Mouse (Mus musculus): ENCODE data around the gene Zbtb3. TPM values are rescaled to one million over a fixed set of nuclear protein-coding genes. Genes with fewer than 3 reads are reported as not detected.
A peak's percentile ranks its signal among the peaks of the same experiment; 100 is the strongest.
"Not testable (repeated sequence)": the region's sequence is repeated elsewhere in the genome, so short reads cannot be mapped to it uniquely, and the experiment has no call there.

Gene Zbtb3
- polyA plus RNA-seq, 1 experiment: 4.1 TPM

DNA sequence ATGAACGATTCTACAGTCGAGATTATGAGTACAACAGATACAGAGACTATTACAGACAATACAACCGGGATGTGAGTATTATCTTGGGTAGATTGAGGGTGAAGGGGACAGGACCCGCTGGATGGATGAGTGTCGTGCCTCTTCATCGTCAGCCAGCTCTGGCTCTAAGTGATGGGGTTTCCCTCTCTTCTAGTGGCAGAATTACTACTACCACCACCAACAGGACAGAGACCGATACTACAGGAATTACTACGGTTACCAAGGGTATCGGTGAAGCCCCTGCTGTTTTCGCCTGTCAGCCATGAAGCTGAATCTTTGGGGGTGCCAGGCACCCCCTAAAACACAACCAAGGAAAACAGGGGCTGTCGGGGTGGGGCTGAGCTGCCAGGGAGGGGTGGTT lies 28.9 kb downstream of the Zbtb3 start:
- no peak overlapping the region for H3K27ac ChIP-seq (ENCODE audit: insufficient read depth, low read length)
- no peak overlapping the region for H3K4me3 ChIP-seq (ENCODE audit: low read depth, low read length)
- H3K9me3 ChIP-seq (replicated peaks; ENCODE audit: control insufficient read depth, insufficient read depth, low read length, poor library complexity, severe bottlenecking): no peaks in the 10 kb centered on the region
- H3K27me3 ChIP-seq (ENCODE audit: control insufficient read depth, insufficient read depth, low read length, poor library complexity, severe bottlenecking): no peaks in the 10 kb centered on the region
- TF ChIP-seq POLR2A (IDR thresholded peaks at IDR 0.05; ENCODE audit: insufficient read depth, low read length) (no peak), CTCF (IDR thresholded peaks at IDR 0.05; ENCODE audit: low read depth, low read length) (no peak), EP300 (IDR thresholded peaks at IDR 0.05; ENCODE audit: insufficient read depth, low read depth, low read length) (no peak)
- H3K4me1 ChIP-seq (ENCODE audit: control insufficient read depth, insufficient read depth, low read length): no peaks in the 10 kb centered on the region
- H3K9ac ChIP-seq (ENCODE audit: low read depth, poor library complexity, severe bottlenecking): no peak overlapping the region
- H3K36me3 ChIP-seq (ENCODE audit: control insufficient read depth, insufficient read depth, low read length, poor library complexity, severe bottlenecking): peaks cover 79% of the 10 kb centered on the region

DNA sequence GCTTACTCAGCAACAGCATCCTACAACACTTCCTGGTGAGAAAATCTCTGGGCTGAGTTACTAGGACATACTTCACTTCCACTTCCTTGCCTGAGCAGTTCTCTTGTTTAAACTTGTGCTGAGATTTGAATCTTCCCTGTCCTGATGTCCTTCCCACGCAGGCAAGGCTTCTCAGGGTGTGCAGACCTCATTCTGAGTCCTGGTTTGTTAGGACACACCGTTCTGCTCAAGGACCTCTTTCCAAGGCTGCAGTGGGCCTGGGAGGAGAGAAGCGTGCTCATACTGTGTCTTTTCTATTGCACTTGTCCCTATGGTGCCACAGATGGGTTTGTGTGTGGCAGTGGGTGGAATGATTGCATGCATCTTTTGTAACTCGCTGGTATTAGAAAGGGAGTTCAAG lies 30.6 kb downstream of the Zbtb3 start:
- H3K9ac ChIP-seq (ENCODE audit: low read depth, poor library complexity, severe bottlenecking): no peak overlapping the region
- H3K4me1 ChIP-seq (ENCODE audit: control insufficient read depth, insufficient read depth, low read length): no peaks in the 10 kb centered on the region
- no peak overlapping the region for H3K27ac ChIP-seq (ENCODE audit: insufficient read depth, low read length)
- no peaks in the 10 kb centered on the region for H3K27me3 ChIP-seq (ENCODE audit: control insufficient read depth, insufficient read depth, low read length, poor library complexity, severe bottlenecking)
- H3K36me3 ChIP-seq (ENCODE audit: control insufficient read depth, insufficient read depth, low read length, poor library complexity, severe bottlenecking): peaks cover 63% of the 10 kb centered on the region
- no peak for TF ChIP-seq CTCF (IDR thresholded peaks at IDR 0.05; ENCODE audit: low read depth, low read length)
- TF ChIP-seq EP300 (IDR thresholded peaks at IDR 0.05; ENCODE audit: insufficient read depth, low read depth, low read length): no peak
- TF ChIP-seq POLR2A (IDR thresholded peaks at IDR 0.05; ENCODE audit: insufficient read depth, low read length): no peak
- no peak overlapping the region for H3K4me3 ChIP-seq (ENCODE audit: low read depth, low read length)
- H3K9me3 ChIP-seq (replicated peaks; ENCODE audit: control insufficient read depth, insufficient read depth, low read length, poor library complexity, severe bottlenecking): no peaks in the 10 kb centered on the region

- H3K4me1 ChIP-seq (ENCODE audit: control insufficient read depth, insufficient read depth, low read length); H3K9me3 ChIP-seq (replicated peaks; ENCODE audit: control insufficient read depth, insufficient read depth, low read length, poor library complexity, severe bottlenecking): not testable (repeated sequence)
- peak overlapping the region; percentile 96 for H3K27ac ChIP-seq (ENCODE audit: insufficient read depth, low read length)
Measured at GRCm38 (mm10) chr19:8836327-8836726, 34.0 kb downstream of the Zbtb3 start.

DNA sequence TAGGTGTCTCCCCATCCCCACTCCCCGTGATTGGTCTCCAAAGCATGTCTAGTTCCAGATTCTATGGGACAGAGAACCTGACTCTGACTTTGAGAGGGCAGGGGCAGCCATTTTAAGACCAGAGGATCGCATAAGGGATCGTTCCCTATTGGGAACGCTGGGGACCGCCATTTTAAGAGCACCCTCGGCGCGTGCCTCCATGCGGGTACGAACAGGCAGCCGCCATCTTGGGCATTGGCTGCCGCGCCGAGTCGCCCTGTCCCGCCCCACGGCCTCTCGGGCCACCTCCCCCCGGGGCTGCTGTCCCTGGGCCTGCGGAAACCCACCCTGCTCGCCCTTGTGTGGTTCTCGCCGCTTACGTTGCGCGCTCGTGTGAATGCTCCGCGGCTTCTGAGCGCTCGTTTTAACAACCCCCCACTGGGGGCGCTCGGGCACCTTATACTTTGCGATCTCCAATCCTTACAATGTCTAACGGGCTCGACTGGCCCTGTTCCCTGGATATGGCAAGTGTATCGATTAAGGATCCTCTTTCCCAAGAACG lies 35.0 kb downstream of the Zbtb3 start, which contains the start of gene Bscl2:
Gene Bscl2, plus strand, starts transcription at position 217 of the 541 bp plus-strand sequence.
- peak within 1 kb of the TSS; percentile 82 for H3K4me3 ChIP-seq (ENCODE audit: low read depth, low read length)
- H3K36me3 ChIP-seq (ENCODE audit: control insufficient read depth, insufficient read depth, low read length, poor library complexity, severe bottlenecking): peaks cover 22% of the 10 kb centered on the region
- no peaks in the 10 kb centered on the region for H3K9me3 ChIP-seq (replicated peaks; ENCODE audit: control insufficient read depth, insufficient read depth, low read length, poor library complexity, severe bottlenecking)
- H3K27ac ChIP-seq (ENCODE audit: insufficient read depth, low read length): peak within 1 kb of the TSS; percentile 96
- H3K9ac ChIP-seq (ENCODE audit: low read depth, poor library complexity, severe bottlenecking): peak within 1 kb of the TSS; percentile 86
- peak; percentile 29 for TF ChIP-seq CTCF (IDR thresholded peaks at IDR 0.05; ENCODE audit: low read depth, low read length)
- no peak for TF ChIP-seq POLR2A (IDR thresholded peaks at IDR 0.05; ENCODE audit: insufficient read depth, low read length)
- peak; percentile 28; the same call in 1 of the 2 replicates for TF ChIP-seq EP300 (IDR thresholded peaks at IDR 0.05; ENCODE audit: insufficient read depth, low read depth, low read length)
- no peaks in the 10 kb centered on the region for H3K4me1 ChIP-seq (ENCODE audit: control insufficient read depth, insufficient read depth, low read length)
- no peaks in the 10 kb centered on the region for H3K27me3 ChIP-seq (ENCODE audit: control insufficient read depth, insufficient read depth, low read length, poor library complexity, severe bottlenecking)

More at GRCm38 (mm10) chr19:8836327-8836726, 34.0 kb downstream of the Zbtb3 start:
- peak overlapping the region; percentile 86; the same call in 1 of the 2 replicates for H3K9ac ChIP-seq (ENCODE audit: low read depth, poor library complexity, severe bottlenecking)
- H3K4me3 ChIP-seq (ENCODE audit: low read depth, low read length); H3K27me3 ChIP-seq (ENCODE audit: control insufficient read depth, insufficient read depth, low read length, poor library complexity, severe bottlenecking): not testable (repeated sequence)
- peaks cover 32% of the 10 kb centered on the region for H3K36me3 ChIP-seq (ENCODE audit: control insufficient read depth, insufficient read depth, low read length, poor library complexity, severe bottlenecking)

DNA sequence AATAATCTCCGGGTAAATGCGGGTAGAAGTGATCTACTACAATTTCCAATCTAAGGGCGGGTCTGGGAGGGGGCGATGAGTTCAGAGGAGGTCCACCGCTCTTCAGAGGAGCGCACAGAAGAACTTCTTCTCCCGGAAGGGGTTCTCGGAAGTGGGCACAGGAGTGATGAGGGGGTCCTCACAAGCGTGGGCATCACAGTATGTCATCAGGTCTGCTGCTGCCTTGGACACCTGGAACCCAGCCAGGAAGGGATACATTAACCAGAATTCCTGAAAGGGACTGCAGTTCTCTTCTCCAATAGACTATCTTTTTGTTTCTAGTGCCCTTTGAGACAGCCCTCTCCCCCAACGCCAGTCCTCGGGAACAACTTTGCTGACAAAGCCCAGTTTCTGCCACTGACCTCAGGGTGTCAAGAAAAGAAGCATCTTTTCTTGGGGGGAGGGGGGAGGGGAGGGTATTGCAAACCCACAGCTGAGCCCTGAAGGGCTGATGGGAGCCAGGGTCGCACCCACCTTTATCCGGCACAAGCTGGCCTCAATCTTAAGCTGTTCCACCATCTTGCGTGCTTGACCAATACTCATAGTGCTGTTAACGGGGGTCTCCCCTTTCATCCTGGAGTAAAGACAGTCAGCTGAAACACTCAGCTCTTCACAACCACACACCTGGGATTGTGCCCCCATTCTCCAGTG lies 35.8 kb downstream of the Zbtb3 start:
- Histone ChIP-seq H3K36me3 (ENCODE audit: control insufficient read depth, insufficient read depth, low read length, poor library complexity, severe bottlenecking) (peaks cover 20% of the 10 kb centered on the region), H3K27ac (ENCODE audit: insufficient read depth, low read length) (peak overlapping the region; percentile 96), H3K4me3 (ENCODE audit: low read depth, low read length) (peak overlapping the region; percentile 82), H3K27me3 (ENCODE audit: control insufficient read depth, insufficient read depth, low read length, poor library complexity, severe bottlenecking) (no peaks in the 10 kb centered on the region), H3K9ac (ENCODE audit: low read depth, poor library complexity, severe bottlenecking) (peak overlapping the region; percentile 86), H3K9me3 (replicated peaks; ENCODE audit: control insufficient read depth, insufficient read depth, low read length, poor library complexity, severe bottlenecking) (no peaks in the 10 kb centered on the region), H3K4me1 (ENCODE audit: control insufficient read depth, insufficient read depth, low read length) (no peaks in the 10 kb centered on the region)
- TF ChIP-seq POLR2A (IDR thresholded peaks at IDR 0.05; ENCODE audit: insufficient read depth, low read length): no peak
- TF ChIP-seq EP300 (IDR thresholded peaks at IDR 0.05; ENCODE audit: insufficient read depth, low read depth, low read length): no peak

- Histone ChIP-seq H3K4me3 (ENCODE audit: low read depth, low read length) (peak within 1 kb of the TSS; percentile 82), H3K36me3 (ENCODE audit: control insufficient read depth, insufficient read depth, low read length, poor library complexity, severe bottlenecking) (peaks cover 9% of the 10 kb centered on the region; the same call in 1 of the 2 replicates), H3K4me1 (ENCODE audit: control insufficient read depth, insufficient read depth, low read length) (no peaks in the 10 kb centered on the region), H3K27me3 (ENCODE audit: control insufficient read depth, insufficient read depth, low read length, poor library complexity, severe bottlenecking) (no peaks in the 10 kb centered on the region), H3K9me3 (replicated peaks; ENCODE audit: control insufficient read depth, insufficient read depth, low read length, poor library complexity, severe bottlenecking) (no peaks in the 10 kb centered on the region), H3K9ac (ENCODE audit: low read depth, poor library complexity, severe bottlenecking) (peak within 1 kb of the TSS; percentile 86), H3K27ac (ENCODE audit: insufficient read depth, low read length) (peak within 1 kb of the TSS; percentile 96)
- peak; percentile 40; the same call in 1 of the 2 replicates for TF ChIP-seq EP300 (IDR thresholded peaks at IDR 0.05; ENCODE audit: insufficient read depth, low read depth, low read length)
- no peak for TF ChIP-seq CTCF (IDR thresholded peaks at IDR 0.05; ENCODE audit: low read depth, low read length)
- TF ChIP-seq POLR2A (IDR thresholded peaks at IDR 0.05; ENCODE audit: insufficient read depth, low read length): peak; percentile 36
Measured at GRCm38 (mm10) chr19:8839103-8839907, 37.0 kb downstream of the Zbtb3 start, which contains the start of gene Gng3. Gng3 (minus strand) TSS chr19:8839194.
